Mouse (Mus musculus) retina, embryonic 14.5 days (tissue): Measurements from ENCODE around the gene Mrps10.
"Not testable (repeated sequence)": the region's sequence is repeated elsewhere in the genome, so short reads cannot be mapped to it uniquely, and the experiment has no call there.

Source experiments
- DNase-seq: peaks from one replicate; pipeline ENCODE4 v3.0.0-alpha.2; 2015; ENCODE audit warnings: low spot score

The Mrps10 gene

DNA sequence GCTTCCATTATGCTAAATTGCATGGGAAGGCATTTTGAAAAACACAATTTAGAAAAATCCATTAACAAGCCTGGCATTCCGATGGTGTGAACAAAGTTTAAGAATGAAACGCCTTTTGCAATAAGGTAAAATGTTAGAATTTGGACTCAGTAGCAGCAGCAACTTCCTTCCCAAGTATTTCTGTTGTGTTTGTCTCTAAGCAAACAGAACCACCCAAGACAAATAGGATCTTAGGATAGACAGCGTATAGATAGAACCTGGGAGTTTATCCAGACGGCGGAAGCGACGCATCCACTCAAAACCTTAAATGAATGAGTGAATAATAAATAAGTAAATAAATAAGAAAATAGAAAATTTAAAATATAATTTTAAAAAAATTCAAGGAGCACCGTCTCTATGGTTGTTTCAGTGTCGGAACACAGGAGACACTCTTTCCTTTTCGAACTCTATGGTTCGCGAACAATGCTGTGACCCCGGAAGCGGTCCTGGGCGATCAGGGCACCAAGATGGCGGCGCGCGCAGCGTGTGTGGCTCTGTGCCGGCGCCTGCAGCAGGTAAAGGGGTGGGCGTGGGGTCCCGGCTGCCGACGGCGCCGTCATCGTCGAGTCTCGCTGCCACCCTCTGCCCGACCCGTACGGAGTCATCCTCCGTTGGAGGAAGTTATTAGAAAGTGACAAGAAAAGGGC, at the start of gene Mrps10:
Mrps10 (plus strand) TSS at position 487 of the 686 bp plus-strand sequence.
- peak; percentile 97 for DNase-seq

DNA sequence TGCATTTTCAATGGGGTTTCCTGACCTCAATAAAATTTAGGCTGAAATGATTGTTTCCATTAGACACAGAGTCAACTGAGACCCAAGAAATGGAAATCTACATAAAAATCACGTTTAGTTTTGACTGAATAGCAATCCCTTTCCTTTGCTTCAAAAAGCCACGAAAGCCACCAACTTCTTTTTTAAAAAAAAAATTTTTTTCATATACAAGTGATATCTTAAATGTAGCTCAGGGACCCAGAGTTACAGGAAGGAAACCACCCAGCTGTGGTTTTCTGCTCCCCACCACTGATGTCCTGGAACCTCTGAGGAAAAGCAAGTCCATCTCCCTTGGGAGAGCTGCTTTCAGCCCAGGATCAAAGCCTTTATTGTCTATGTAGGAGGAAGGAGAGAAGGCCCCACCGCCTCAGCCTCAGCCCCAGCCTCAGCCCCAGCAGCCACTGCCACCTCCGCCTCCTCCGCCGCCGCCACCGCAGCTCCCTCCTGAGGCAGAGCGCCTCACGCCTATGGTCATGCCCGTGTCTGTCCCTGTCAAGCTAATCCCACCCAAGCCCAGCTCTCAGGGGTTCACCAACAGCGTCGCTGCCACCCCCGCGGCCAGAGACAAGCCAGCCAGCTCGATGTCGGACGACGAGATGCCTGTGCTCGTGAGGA, 49.6 kb upstream of the Mrps10 start:
- DNase-seq, result no peak

DNA sequence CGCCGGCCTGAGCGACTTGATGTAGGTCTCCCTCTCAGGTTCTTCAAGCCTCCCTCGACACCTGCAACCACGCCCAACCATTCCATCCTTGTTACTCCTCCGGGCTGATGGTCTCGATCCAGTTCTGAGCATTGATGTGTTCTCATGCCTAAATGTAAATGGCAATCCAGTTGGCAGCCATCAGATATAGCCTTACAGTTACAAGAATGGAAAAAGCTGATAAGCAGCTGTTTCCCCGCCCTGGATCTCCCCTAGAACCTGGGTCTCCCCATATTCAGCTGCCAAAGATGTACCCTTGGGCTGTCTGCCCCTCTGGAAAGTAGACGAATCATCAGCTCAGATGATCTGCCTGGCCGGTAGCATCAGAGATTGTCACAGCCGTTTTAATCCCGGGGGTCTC, 48.9 kb upstream of the Mrps10 start:
- no peak for DNase-seq

DNA sequence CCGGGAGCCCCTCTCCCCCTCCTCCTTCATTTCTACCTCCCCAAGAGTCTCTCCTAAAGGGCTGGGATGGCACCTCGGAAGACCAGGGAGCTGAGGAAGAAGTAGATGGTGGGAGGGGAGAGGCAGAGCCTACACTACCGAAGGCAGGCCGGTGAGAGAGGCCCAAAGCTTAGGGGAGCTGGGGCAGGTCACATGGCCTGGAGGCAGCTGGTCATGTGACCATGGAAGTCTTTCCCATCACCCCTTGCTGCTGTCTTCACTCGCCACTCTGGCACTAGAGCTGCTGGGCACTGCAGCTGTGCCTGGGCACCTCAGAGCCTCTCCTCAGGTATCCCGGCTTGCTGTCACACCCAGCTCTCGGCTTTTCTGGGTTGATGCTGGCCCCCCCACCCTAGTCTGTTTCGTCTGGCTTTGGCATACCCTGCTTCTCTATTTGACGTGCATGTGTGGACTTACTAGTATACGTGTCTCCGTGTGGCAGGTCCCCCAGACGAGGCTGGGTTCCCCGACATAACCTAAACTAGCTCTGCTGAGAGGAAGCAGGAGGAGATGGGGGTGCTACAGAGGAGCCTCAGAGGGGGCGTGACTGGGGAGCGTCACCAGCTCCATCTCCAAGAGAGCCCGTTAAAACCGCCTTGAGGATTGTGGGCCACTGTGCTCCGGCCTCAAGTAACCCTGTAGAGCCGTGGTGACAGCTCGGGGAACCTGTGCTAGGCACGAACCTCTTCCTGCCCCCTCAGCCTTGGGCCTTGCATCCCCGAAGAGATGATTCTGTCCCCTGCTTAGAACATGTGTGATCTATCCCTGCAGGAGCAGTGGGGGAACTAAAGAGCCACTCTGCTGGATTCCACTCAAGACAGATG, 46.3 kb upstream of the Mrps10 start:
- no peak for DNase-seq

- DNase-seq, result no peak
These were observed 45.7 kb upstream of the Mrps10 start for GRCm38 (mm10) chr17:47322991-47323295.

DNA sequence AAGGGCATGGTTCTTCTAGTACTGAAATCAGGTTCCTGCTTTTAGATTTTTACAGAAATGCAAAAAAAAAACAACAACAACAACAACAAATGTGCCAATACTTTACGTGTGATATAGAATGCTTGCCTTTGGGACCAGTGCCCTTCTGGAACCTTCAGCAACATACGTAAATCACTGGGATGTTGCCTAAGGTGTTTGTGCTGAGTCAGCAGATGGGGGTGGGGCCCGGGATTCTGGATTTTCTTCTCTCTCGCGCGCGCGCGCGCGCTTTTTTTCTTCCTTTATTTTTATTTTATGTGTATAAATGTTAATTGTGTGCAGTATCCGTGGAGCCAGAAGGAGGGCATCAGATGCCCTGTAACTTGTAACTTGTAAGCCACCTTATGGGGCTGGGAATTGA, 41.1 kb upstream of the Mrps10 start:
- no peak for DNase-seq

GRCm38 (mm10) chr17:47327969-47328368, 40.7 kb upstream of the Mrps10 start:
- DNase-seq, result peak; percentile 48

- no peak for DNase-seq
These were observed 39.9 kb upstream of the Mrps10 start for GRCm38 (mm10) chr17:47328552-47329343.

- DNase-seq, result no peak
These were observed 38.1 kb upstream of the Mrps10 start for GRCm38 (mm10) chr17:47330616-47331015.

GRCm38 (mm10) chr17:47332001-47332611, 36.6 kb upstream of the Mrps10 start:
- no peak for DNase-seq

- DNase-seq, result not testable (repeated sequence)
These were observed 36.0 kb upstream of the Mrps10 start for GRCm38 (mm10) chr17:47332664-47333063.

DNA sequence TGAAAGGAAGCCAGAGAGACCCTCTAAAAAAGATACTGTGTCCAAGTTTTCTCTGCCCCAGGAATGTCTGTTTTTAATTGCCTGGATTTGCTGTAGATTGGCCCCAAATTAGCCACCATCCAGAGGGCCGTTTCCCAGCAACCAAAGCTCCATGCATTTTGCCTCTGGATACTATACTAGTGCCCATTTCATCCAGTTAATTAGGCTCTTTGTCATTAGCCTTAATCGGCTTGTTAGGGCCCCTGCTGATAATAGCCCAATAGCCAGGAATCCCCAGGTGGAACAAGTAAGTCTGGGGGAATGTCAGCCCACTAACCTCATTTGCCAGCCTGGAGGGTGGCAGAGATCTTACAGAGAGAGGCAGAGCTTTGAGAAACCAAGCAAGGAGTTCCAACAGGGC, 35.3 kb upstream of the Mrps10 start:
- peak; percentile 37 for DNase-seq

DNA sequence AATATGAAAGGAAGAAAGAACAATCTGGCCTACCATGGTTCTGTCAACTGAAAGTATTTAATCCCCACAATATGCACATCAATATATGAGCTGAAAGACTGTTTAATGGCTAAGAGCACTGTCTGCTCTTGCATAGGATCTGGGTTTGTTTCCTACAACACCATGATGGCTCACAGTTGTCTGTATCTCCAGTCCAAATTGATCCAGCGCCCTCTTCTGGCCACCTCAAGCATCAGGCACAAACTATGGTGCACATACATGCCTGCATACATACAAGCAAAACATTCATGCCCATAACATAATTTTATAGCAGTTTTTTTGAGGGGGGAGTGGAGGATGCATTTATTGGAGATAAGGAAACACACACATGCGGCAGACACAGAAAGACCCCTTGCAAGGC, 25.6 kb upstream of the Mrps10 start:
- DNase-seq, result no peak

GRCm38 (mm10) chr17:47349721-47350319, 18.9 kb upstream of the Mrps10 start:
- DNase-seq, result peak; percentile 24

DNA sequence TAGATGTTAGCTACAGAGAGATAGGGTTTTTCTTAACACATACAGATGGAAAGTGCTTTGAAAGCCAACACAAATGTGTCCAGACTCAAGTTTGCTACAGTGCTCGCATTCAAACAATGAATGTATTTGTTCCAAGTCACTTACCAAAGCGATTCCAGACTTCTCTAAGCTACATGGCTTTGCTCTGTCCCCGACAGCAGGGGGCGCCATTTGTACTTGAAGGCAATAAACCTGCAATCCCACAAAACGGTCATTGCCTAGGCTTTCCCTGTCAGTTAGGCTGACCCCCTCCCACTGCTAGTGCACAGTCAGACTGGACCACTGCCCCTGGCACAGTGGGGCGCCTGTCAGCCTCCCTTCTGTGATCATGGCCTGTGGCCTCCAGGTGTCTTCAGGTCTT, 8.7 kb upstream of the Mrps10 start:
- DNase-seq, result peak; percentile 60

- DNase-seq, result no peak
These were observed 7.3 kb upstream of the Mrps10 start for GRCm38 (mm10) chr17:47361343-47361742.

- no peak for DNase-seq
These were observed 378 bp downstream of the Mrps10 start for GRCm38 (mm10) chr17:47369087-47369443.

- DNase-seq, result peak; percentile 88
These were observed 2.8 kb downstream of the Mrps10 start for GRCm38 (mm10) chr17:47371451-47371850.

DNA sequence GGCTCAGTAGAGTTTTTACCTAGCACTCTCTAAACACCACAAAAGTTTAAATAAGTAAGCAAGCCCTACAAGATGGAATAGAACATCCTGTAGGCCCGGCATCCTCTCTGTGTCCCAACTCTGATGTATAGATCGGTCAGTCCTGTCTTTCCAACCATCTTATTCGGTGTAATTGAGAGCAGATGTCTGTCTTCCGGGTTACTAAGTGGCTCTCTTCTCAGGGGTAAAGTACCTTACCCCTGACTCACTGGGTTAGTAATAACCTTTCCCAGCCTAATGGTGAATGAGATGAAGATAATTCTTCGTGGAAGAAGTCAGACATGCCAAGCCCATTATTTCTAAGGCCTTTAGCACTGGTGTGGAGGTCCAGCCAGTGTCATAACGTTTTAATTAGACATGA, 5.3 kb downstream of the Mrps10 start:
- no peak for DNase-seq

DNA sequence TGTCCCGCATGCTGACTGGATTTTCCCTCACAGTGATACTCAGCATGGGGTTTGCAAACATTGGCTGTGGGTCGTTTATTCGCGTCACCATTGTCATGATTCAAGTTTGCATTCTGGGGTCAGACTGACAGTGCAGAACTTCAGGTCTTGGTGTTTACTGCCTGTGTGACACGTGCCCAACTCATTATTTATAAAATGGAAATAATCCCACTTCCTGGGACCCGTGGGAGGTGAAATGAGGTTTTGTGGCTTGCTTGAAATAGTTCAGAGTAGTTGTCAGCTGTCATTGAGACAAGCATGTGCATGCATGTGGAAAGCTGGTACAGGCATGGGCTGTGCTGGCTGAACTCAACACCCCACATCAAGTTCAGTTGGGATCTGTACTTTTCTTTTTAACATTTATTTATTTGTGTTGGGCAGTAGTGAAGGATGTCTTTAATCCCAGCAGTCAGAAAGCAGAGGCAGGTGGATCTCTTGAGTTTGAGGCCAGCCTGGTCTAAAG, 8.1 kb downstream of the Mrps10 start:
- no peak for DNase-seq

GRCm38 (mm10) chr17:47378133-47378532, 9.4 kb downstream of the Mrps10 start:
- DNase-seq, result no peak
